Mouse (Mus musculus) layer of hippocampus, postnatal 14 days (tissue): ENCODE results near the gene Msl1. TPM values are rescaled to one million over a fixed set of nuclear protein-coding genes. Genes with fewer than 3 reads are reported as not detected.

Source experiments
- DNase-seq, 2 experiments: peaks; one replicate each; pipeline ENCODE4 v3.0.0; 2021 to 2022; ENCODE audit warnings: low spot score in 2 of 2, mixed read lengths in 1 of 2
- total RNA-seq, 2 experiments: library from RNA; stranded (reverse); gene quantifications; 2 replicates each; pipeline ENCODE4 v1.2.3; 2021

The Msl1 gene
- total RNA-seq, 2 experiments from 2014 or later: 149 to 161 TPM

DNA sequence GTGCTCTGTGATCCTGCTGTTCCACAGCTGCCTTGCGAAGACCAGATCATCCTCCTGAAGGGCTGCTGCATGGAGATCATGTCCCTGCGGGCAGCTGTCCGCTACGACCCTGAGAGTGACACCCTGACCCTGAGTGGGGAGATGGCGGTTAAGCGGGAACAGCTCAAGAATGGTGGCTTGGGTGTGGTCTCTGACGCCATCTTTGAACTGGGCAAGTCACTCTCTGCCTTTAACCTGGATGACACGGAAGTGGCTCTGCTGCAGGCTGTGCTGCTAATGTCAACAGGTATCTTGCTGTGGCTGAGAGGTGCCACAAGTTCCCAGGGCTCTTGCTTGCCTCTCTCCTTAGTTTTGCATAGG is 31.8 kb upstream of the Msl1 start:
- DNase-seq: no peak

DNA sequence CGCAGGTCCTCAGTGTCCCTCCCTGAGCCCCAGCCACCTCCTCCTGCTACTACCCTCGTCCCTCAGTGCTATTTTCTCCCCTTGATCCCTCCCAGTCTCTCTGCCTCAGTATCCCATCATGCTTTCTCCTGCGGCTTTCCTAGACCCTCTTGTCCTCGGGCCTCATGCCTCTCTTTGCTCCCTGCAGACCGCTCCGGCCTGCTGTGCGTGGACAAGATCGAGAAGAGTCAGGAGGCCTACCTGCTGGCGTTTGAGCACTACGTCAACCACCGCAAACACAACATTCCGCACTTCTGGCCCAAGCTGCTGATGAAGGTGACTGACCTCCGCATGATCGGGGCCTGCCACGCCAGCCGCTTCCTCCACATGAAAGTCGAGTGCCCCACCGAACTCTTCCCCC is 31.2 kb upstream of the Msl1 start:
- DNase-seq: no peak

DNA sequence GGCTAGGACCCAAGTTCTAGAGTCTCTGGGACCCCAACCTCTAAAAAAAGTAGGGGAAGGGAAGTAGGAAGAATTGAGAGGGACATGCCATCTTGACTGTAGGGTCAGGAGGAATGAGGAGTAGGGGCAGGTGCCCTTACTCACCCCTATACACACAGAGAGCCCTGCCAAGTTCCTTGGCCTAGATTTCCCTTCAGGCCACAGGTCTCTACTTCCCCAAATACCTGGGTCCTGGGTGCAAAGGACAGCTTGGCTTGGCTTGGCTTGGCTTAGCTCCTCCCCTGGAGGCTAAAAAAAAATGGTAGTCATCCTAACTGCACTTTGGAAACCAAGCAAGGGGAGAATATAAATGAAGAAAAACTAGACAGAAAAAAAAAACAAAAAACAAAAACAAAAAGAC is 30.6 kb upstream of the Msl1 start:
- no peak for DNase-seq

DNA sequence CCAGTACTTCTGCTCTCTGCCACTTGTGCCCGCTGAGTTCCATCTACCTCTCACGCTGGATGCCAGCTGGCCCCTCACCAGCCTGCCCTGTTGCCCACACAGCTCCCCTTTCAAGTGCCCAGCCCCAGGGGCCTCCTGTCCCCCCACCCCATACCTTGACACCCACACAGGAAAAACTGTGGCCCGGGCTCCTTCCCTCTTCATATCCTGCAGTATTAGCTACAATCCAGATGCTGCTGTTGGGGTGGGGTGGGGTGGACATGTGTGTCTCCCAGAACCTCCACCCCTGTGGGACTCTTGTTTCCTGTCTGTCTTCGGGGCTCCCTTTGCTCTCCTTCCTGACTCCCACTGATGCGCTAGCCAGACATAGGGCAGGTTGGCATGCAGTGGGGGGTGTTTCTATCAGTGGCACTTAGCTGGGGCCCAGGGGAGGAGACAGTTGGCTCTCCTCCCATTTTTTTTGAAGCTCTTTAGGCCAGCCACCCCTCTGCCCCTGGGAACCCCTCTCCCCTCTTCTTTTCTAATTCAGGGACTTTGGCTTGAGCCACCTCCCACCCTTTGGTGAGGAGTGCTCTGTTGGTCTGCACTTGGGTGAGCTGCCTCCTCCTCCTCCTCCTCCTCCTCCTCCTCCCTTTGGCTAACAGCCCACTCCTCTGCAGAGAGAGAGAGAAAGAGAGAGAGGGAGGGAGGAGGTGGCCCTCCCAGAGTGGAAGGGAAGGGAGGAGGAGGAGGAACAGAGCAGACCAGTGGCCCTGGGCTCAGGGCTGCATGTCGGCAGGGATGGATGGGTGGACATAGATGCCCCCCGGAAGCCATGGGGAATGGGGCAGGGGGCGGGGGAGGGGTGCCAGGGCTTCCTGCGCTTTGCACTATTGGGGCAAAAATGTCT is 29.7 kb upstream of the Msl1 start:
- DNase-seq: no peak

DNA sequence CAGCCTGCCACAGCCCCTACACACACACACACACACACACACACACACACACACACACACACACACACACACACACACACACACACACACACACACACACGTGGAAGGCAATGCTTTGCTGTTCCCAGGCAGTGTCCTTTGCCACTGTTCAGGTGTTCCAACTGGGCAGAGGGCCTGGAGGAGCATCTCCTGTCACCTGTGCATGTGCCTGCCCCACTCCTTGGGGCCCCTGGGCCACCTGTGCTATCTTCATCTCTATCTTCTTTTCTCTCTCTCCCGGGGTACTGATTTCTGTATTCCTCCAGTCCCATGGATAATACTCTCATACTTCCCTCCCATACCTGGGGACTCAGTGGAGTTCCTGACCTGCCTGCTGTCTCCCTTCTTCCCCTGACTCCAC is 29.0 kb upstream of the Msl1 start:
- no peak for DNase-seq

DNA sequence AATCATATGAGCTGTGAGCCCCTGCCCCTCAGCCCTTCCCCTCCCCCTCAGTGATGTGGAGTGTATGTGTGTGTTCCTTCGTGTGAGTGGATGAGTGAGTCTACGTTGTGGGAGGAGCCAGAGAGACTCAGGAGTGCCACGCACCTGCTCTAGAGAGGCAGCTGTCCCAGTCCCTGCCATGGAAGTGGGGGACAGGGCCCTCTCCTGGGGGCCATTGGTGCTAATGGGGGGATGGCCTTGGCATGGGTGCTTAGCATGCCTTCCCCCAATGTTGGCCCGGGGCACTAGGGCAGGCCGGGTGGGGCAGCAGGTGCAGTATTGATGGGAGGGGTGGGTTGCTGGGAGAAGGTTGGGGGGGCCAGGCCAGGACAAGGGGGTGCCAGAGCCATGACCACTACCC is 28.5 kb upstream of the Msl1 start:
- DNase-seq: no peak

DNA sequence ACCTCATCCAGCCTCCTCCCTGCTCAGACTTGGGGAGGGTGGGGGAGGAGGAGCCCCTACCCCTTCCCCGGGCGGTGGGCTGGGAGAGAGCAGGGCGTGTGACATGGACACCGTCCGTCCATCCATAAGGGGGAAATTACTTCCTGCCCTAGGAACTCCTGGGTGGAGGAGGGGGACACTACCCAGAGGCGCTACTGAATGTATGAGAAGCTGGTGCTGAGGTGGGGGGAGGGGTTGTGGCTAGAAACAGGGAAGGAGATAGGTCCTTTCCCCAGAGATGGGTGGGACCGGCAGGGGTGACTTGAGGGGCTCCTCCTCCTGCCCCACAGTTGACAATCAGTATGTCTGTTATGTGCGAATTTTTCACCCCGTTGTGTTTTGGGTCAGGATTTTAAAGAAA is 28.0 kb upstream of the Msl1 start:
- DNase-seq: no peak

DNA sequence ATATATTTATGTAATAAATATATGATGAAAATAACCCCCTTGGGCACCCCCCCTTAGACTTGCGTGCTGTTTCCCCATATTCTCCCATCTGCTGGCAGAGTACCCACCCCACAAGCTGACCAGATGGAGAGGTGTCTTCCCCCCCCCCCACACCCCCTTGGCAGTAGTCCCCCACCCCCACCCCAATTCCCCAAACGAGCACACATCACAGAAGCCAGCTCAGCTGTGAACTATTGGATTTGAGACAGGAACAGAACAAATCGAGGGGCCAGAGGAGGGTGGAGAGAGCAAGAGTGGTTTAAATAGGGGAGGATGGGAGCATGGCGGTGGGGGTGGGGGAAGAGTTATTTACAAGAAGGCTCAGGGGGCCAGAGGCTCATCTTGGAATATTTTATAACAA is 27.6 kb upstream of the Msl1 start:
- no peak for DNase-seq

DNA sequence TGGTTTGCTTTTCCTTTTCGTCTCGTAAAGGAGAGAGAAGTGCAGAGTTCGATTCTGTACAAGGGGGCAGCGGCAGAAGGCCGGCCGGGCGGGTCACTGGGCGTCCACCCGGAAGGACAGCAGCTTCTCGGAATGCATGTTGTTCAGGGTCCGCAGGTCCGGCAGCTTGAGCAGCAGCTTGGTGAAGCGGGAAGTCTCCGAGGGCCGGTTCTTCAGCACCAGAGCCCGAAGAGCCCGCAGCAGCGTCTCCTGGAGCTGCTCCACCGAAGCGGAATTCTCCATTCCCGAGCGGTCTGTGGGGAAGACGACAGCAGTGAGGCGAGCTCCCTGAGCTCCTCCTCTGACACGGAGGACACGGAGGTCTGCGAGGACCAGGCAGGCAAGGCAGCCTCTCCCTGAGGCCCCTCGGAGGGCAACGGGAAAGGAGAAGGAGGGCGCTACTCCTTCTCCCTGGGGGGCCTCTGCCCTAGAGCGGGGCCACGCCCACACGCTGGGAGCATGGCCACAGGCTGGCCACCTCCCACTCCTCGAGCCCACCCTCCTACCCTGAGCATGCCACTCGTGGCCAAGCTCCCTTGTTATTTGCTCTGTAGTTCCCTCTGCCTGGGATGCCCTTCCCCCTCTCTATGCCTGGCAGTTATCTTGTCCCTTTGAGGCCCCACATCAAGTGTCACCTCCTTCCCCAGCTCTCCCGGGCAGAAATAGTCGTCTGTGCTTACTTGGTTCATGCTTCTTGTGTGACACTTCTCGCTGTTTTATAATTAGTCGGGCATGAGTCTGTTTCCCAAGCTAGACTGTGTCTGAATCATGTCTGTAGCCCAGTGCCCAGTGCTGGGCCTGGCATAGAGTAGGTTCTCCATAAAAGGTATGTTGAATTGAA is 26.9 kb upstream of the Msl1 start:
- DNase-seq: no peak

DNA sequence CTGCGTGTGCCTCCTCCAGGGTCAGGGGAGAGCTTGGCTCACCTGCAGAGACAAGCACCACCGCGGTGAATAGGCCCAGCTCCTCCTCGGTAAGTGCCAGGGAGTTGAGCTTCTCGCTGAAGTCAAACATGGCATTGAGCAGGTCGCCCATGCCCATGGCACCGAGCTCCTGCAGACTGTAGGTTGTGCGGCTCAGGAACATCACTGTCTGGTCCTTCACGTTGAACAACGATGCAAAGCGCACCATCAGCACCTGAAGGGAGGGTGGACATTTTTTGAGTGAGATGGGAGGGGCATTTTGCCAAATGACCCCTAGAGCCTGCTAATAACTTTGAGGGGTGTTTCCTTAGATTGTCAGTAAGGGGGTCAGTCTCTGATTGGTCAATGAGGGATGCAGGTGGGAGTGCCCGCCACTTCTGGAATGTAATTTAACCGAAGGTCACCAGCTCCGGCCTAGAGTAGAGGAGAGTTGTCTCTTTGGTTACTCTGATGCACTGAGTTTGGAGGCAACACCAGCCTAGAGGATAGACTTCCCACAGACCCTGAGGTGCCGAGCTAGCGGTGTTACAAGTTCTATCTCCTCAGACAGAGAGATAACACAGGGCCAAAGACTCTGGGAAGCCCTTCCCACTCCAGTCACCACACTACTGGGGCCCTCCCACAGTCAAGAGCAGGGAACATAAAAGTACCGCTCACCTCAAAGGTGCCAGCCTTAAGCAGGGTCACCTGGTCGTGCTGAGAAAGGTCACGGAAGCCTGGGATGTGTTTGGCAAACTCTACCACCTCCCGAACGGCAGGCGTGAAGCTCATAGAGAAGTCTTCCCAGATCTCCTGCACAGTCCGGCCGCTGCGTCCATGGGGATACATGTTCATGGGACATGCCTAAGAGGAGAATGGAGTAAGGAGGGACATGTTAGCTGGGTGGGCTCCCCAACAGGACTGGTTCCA is 26.0 kb upstream of the Msl1 start:
- DNase-seq: no peak

DNA sequence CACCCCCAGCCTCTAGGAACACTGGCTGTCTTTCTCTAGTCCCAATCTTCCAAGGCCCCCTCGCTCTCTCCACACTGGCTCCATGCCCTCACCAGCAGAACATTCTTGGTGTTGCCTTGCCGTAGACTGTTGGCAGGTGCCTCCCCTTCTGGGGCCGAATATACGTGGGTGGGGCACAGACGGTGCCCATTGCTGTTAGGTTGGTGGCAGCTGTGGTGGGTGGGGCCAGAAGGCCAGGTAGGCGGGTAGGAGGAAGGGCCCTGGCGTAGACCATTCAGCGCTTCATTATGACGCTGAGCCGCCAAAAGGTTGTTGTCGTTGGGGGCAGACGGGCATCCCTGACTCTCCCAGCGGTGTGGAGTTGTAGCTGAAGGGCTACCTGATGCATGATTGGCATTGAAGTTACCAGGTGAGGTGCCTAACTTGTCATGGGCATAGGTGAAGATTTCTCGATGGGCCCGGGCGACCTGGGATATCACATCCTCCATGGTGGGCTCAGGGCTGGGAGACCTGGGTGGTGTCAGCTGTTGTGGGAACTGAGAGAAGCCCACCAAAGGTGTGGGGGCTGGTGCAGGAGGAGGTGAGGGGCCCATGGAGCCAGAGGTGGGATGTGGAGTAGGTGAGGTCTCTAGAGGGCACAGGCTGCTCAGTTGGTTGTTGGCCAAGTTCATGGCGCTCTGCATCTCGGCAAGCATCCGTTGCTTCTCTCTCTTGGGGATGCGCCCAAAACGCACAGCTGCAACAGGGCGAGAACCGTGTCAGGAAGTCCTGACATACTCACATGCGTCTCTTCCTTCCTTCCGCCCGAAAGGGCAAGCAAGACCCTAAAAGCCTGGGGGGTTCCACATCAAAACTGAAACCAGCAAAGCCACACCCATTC is 25.0 kb upstream of the Msl1 start:
- peak in 1 of 2 experiments; percentile 63 for DNase-seq

DNA sequence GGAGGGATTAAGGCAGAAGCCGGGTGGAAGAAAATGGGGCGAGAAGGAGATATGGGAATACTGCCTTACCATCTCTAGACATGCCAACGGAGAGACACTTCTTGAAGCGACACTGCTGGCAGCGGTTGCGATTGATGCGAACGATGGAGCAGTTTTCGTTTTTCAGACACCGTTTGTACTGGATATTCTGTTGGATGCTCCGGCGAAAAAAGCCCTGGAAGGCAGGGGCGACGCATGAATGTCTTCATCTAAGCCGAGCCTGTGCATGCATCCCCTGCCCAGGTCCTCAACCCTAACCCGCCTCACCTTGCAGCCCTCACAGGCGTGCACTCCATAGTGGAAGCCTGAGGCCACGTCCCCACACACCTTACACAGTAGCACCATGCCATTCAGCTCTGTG is 24.2 kb upstream of the Msl1 start:
- DNase-seq: no peak

DNA sequence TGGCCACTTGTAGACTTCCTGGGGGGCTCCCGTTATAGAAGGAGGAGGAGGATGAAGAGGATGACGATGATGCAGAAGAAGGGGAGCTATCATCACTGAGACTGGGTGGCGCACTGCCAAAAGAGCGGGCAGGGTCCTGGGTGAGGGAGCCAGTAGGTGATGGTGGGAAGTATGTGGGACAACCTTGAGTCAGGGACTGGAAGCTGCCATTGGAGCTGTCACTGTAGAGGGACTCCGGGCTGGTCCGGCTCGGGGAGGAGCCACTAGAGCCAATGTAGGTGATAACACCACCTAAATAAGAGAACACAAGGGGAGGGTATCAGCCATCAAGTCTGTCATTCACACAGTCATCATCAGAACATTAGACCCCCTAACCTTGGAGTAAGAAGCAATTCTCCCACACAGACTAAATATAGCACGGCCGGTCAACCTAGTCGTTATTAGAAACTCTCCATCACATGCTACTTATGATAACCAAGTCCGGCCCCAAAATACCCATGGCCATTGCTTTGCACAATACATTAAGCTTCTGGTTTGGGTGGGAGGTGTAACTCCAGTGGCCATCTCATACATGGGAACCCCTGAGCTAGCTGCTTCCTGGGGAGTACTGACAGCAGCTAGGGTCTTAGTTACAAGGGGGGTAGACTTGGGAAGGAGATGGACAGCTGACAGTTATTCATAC is 23.3 kb upstream of the Msl1 start:
- DNase-seq: no peak

DNA sequence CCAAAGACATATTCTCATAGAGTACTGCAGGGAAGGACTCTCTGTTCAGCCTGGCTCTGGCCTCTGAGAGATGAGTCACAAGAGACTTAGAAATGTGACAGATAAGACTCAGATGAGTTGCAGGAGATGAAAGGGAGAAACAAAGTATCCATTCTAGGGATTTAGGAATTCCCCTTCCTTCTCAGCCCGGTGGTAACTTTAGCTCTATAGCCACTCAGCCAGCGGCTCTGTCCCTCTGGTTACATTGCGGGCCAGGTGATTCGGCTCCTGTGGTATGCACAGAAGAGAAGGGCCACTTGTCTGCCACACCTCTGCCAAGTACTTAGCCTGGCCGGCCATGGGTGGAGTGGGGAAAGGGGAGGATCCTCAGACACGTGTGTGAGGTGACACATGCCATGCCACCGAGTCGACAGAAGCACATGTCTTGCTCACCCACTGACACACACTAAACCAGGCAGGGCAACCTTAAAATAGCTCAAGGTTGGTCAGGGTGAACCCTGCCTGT is 22.6 kb upstream of the Msl1 start:
- DNase-seq: no peak

DNA sequence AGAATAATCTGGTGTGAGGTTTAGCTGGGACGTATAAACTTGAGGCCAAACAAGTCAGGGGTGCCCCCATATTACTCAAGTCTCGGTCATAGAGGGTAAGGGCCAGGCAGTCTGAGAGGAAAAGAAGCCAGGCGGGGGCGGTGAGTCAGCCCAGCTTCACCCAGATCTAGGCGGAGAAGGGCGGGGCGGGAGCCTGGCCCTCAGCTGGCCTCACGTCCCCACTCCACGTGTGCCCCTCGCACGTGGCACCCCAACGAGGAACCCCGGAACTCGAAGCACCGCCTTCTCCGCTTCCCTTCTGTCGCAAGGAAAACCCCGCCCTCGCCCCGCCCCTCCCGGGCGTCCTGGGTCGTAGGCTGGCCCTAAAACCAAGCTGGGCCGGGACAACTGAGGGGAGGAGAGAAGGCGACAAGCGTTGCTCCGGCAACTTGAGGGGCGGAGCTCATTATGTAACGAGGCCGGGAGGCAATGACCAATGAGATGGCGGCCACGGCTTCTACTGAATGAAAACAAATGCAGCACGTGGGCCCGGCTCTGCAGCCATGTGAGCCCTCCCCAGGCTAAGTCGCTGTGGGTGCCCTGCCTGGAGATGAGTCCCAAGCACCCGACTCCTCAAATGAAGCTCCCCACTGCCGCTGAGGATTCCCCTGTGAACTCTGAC is 21.6 kb upstream of the Msl1 start:
- DNase-seq: peak; percentile 96 to 99

DNA sequence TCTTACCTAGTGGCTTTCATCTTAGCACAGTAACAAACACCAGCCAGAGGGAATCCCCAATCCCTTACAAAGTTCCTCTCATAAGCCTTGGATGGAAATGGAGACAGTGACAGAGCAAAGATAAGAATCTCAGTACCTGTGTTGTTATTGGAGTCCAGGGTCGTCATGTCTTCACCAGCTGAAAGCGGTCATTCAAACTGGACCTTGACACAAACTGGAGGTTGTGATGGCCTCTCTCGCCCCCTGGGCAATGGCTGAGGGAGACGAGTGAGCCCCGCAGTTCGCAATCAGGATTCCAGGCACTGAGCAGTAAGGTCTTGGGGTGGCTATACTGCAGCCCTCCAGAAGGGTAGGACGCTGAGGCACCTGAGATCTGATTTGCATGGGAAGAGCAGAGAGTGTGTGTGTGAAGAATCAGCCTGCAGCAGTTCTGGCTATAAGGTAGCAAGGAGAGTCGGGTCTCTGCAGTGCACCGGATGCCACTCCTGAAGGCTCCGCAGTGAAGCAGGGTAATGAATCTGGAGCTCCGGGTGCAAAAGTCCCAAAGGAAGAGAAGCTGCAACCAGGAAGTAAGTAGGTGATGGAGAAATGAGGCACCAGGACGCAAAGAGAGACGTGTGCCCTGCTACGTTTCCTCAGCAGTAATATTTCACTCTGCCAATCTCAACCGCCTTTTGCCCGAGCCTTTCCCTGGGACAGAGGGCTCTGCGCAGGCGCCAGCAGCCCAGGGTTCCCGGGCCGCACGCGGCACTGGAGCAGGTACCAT is 20.6 kb upstream of the Msl1 start, which contains the start of gene Nr1d1:
Gene Nr1d1, minus strand, starts transcription at position 752 of the 766 bp plus-strand sequence.
- no peak for DNase-seq

DNA sequence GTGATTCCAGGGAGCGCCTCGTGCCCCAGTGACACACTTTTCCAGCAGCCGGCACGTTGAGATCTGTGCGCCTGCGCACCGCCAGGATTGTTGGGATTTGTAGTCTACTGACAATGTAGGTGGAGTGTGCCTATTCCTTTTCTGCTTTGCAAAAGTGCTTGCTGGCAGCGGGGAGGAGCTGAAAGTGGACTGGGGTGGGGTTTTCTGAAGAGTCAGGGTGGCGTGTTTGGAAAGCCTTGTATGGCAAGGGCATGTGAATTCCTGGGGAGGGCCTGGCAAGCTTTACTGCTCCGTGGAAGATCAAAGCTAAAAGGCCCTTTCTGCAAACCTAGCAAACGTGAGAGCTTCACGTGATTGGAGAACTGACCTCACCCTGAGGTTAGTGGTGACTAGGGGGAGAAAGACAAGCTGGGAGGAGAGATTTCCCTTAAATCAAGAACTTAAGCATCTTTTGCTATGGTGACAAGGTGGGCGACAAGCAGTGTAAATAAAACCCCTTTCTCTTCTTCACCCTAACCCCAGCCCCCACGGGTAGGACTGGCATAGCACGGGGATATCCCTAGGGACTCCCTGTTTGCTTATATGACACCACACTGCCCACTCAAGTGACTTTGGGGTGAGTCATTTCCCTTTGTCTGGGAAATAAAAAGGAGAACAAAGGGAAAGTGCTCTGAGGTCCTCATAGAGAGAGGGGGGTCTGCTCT is 19.8 kb upstream of the Msl1 start:
- DNase-seq: peak; percentile 99 to 100
